In the genomic region with DNA sequence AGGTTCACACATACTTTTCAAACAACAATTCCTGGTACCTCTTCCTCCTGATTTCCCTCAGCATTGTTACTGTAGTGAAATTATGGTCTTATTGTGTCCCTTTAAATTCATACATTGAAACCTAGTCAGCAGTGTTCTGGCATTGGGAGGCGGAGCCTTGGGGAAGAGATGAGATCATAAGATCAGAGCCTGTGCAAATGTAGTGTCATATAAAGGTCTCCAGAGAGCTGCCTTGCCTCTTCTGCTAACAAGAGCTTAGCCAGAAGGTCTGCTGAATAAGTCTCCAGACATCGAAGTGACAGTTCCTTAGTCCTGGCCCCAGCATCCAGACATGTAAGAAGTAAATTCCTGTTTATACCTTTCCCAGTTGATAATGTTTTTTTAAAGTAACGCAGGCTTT, we compare ENCODE assay signal across 17 mouse cellular contexts.
"Had no signal": no experiment of that assay in that cellular context is flagged by ENCODE, and none has a peak within 500 bp of the region (broad histone marks: within the 10 kb centered on the region; RNA-seq: fewer than 3 reads in every experiment).

No protein-coding gene starts in this region.

- DNase-seq: liver, postnatal 0 days; lung, adult 2 months; lung, postnatal 14 days; lung, postnatal 36 days; right cerebral cortex, postnatal 14 days; thymus, adult 2 months; thymus, postnatal 25 days had no signal

- H3K9ac ChIP-seq: liver, postnatal 0 days; lung, embryonic 15.5 days; midbrain, embryonic 13.5 days; midbrain, embryonic 15.5 days; neural tube, embryonic 12.5 days; stomach, embryonic 15.5 days had no signal

- ATAC-seq: liver, postnatal 0 days; lung, postnatal 0 days; midbrain, embryonic 13.5 days; midbrain, embryonic 15.5 days had no signal

- H3K9me3 ChIP-seq: lung, embryonic 15.5 days; midbrain, embryonic 13.5 days; midbrain, embryonic 15.5 days; neural tube, embryonic 12.5 days; stomach, embryonic 15.5 days had no signal

- H3K4me2 ChIP-seq: lung, embryonic 15.5 days; midbrain, embryonic 11.5 days; midbrain, embryonic 13.5 days; midbrain, embryonic 15.5 days; neural tube, embryonic 12.5 days; stomach, embryonic 15.5 days had no signal

- H3K4me1 ChIP-seq: lung, embryonic 15.5 days; midbrain, embryonic 13.5 days; midbrain, embryonic 15.5 days; neural tube, embryonic 12.5 days; stomach, embryonic 15.5 days had no signal

- H3K4me3 ChIP-seq: lung, embryonic 15.5 days; megakaryocyte, embryonic 14.5 days; midbrain, embryonic 13.5 days; midbrain, embryonic 15.5 days; neural tube, embryonic 12.5 days; stomach, embryonic 15.5 days had no signal

- H3K36me3 ChIP-seq: lung, embryonic 15.5 days; midbrain, embryonic 13.5 days; midbrain, embryonic 15.5 days; neural tube, embryonic 12.5 days; stomach, embryonic 15.5 days had no signal

- H3K27me3 ChIP-seq: lung, embryonic 15.5 days; megakaryocyte, embryonic 14.5 days; midbrain, embryonic 13.5 days; midbrain, embryonic 15.5 days; neural tube, embryonic 12.5 days; stomach, embryonic 15.5 days had no signal

- H3K27ac ChIP-seq: lung, embryonic 15.5 days; macrophage; midbrain, embryonic 13.5 days; midbrain, embryonic 15.5 days; neural tube, embryonic 12.5 days; stomach, embryonic 15.5 days; stomach, postnatal 0 days had no signal
